Mouse (Mus musculus): Measurements from ENCODE around the gene Cntnap5c. TPM values are rescaled to one million over a fixed set of nuclear protein-coding genes. Genes with fewer than 3 reads are reported as not detected.

Gene Cntnap5c
- total RNA-seq, 2 experiments from 2014 or later, result 6.3 to 7.9 TPM

Other genes with a start within 250 kb of the Cntnap5c start
- gene Vmn2r120, start 224.1 kb upstream of the Cntnap5c start, total RNA-seq (2021), result not detected
- not detected for gene Gm21834, start 27.4 kb upstream of the Cntnap5c start, total RNA-seq (2021)